Mouse (Mus musculus) right cerebral cortex, postnatal 10 days (tissue): Measurements from ENCODE around the gene Mob3c.

Source experiments
- DNase-seq, 2 experiments: peaks; one replicate each; pipeline ENCODE4 v3.0.0; 2021; ENCODE audit warnings: low spot score in 2 of 2

Gene Mob3c

GRCm38 (mm10) chr4:115835576-115835975 is 7.7 kb downstream of the Mob3c start:
- no peak for DNase-seq

GRCm38 (mm10) chr4:115838196-115838595 is 10.3 kb downstream of the Mob3c start:
- DNase-seq: no peak

DNA sequence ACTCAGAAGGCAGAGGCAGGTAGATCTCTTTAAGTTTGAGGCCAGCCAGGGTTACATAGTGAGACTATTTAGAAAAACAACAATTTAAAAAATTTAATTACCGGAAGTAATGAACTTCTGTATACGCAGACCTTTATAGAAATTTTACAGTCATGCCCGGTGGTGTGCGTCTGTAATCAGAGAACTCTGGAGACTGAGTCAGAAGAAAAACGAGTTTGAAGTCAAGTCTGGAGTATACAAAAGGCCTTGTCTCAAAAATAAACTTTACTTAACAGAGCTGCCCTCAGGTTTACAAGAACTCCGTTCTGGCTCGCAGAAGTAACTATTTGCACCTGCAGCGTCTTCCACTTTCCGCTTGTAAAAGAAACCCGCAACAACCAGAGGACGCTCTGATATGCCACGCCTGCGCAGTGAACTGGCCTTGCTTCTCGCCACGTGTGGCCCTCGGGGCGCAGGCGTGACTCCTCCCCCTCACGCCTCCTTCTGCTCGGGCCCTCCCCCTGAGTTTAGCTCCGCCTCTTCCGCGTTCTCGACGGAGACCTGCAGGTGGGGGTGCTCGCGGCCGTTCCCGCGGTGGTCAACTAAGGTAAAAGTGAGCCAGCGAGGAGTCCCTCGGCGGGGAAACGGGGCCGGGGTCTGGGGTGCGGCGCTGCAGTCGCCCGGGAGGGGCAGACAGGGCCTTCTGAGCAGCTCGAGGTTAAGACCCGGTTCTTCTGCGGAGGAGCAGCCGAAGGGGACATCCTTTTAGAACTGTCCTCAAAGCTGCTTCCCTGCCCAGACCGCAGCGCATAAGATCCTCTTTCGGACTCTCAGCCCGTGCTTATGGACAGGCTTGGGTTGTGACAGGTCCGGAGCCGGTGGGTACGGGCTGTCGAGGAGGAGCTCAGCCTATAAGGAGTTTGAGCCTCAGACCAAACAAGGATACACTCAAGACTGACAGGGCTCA is 11.1 kb downstream of the Mob3c start, which contains the start of gene Mknk1:
Mknk1 (plus strand) TSS at position 503 of the 946 bp plus-strand sequence.
- peak; percentile 95 for DNase-seq

DNA sequence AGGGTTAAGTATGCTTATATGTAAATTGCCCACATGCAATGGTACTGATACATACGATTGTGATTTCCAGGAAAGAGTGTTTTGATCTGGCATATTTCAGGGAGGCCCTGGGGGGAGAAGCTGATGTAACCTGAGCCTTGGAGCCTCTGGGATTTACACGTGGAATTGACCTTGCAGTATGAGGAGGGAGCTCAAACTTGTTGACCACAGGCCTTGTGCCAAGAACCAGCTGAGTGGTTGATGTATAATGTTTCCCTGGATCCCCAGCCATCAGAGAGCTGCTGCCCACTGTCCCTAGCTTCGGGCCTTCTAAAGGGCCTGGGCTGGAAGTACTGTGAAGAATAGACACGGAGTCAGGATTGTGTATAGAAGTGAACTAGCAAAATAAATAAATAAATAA is 12.1 kb downstream of the Mob3c start:
- no peak for DNase-seq

DNA sequence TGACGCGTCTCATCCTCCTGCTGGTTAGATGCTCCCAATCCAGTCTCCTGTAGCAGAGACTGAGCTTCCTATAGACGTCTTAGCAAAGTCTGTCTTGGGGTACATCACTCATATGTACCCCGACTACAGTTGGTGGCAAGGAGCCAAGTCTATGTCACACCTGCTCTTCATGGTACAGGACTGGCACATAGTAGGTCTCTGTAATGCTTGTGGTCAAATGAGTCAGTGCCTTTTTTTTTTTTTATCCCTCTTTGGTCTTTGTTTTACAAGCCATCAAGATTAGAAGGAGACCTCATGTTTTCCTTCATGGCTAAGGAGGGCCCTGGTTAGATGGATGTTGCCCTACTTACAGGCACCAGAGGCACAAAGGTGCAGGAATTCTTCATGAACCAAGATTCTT is 12.9 kb downstream of the Mob3c start:
- DNase-seq: peak in 1 of 2 experiments; percentile 40

DNA sequence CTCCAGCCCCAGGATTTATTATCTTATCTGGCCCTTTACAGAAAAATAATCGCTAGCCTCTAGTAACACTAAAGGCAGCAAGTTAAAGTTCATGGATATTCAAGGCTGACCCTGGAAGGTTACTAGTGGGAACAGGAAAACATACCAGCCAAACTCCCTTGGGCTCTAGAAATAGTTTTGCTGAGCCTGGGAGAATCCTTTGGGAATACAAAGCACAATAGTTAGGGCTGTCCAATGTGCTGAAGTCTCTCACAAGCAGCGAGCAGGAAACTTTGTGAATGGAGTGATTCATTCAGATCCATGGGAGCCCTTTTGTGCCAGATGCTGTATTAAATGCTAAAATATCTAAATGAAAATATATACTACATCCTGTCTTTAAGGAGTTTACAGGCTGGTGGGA is 18.8 kb downstream of the Mob3c start:
- no peak for DNase-seq

GRCm38 (mm10) chr4:115847377-115847776 is 19.5 kb downstream of the Mob3c start:
- DNase-seq: peak; percentile 47 to 73

GRCm38 (mm10) chr4:115848083-115848482 is 20.2 kb downstream of the Mob3c start:
- DNase-seq: no peak

- DNase-seq: no peak
These were observed 21.2 kb downstream of the Mob3c start for GRCm38 (mm10) chr4:115848990-115849677.

DNA sequence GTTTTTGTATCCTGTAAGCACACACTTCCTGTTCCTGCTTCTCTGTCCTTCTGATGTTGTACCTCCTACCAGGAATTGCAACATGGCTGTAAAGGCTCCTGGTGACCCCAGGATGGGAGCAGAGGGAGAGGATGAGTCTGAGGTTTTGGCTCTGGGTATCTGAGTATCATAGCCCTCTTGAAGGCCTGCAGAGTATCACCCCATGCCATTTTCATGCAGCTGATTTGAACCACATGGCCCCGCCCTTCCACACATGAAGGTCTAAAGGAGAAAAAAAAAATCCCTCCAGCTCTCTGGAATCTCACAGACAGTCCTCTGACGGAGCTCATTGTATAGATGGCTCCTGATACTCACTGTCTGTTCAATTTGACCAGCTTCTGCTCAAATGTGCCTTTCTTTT is 22.2 kb downstream of the Mob3c start:
- no peak for DNase-seq

- DNase-seq: no peak
These were observed 22.7 kb downstream of the Mob3c start for GRCm38 (mm10) chr4:115850631-115851030.

DNA sequence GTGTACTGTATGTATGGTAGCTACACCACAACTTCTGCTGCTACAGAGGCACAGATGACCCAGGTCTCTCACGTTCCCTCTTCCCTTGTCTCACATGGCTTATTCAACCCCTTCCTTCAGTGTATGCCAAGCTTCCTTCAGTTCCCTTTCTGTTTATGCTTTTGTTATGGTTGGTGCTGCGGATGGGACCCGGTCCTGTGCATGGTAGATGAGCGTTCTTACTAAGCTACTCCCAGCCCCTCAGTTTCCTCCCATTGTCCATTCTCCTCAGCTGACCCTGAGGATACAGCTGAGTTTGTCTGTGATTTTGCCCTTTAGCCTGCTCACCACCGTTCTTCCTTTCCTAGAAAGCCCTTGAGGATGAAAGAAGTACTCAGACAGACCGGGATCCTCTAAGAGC is 23.7 kb downstream of the Mob3c start:
- DNase-seq: no peak

- no peak for DNase-seq
These were observed 27.2 kb downstream of the Mob3c start for GRCm38 (mm10) chr4:115855100-115855499.

DNA sequence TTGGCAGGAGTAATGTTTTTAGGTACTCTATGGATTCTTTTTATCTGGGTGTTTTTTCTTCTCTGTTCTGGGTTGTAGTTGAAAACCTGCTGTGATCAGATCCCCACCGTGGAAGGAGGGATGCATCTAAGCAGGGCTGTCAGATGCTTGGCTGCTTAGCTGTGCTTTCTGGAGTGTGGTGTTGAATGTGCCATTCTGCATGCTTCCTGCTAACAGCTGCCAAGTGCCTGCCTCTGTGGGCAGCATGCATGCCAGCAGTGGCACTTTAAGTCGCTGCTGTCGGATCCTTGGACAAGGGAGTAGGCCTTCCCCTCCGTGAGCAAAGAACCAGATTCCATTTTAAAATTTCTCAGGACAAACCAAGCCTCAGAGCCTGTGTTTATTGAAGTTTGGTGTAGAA is 27.7 kb downstream of the Mob3c start:
- DNase-seq: peak in 1 of 2 experiments; percentile 62

DNA sequence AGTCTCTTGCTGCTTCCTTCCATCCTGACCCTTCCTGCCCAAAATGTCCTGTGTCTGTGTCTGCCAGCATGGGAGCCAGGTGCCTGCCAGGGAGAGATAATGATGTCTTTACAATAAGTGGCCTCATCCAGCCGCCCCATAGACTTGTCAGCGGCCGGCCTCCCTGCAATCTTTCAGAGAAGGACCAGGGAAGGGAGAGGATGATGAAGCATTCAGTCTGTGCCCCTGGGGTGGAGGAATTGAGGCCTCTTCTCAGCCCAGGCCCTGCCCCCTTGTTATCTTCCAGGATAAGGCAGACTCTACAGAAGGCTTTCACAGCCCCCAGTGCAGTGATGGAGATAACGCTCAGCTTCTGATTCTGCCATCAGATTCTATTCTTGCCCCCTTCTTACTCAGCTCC is 28.4 kb downstream of the Mob3c start:
- DNase-seq: no peak

DNA sequence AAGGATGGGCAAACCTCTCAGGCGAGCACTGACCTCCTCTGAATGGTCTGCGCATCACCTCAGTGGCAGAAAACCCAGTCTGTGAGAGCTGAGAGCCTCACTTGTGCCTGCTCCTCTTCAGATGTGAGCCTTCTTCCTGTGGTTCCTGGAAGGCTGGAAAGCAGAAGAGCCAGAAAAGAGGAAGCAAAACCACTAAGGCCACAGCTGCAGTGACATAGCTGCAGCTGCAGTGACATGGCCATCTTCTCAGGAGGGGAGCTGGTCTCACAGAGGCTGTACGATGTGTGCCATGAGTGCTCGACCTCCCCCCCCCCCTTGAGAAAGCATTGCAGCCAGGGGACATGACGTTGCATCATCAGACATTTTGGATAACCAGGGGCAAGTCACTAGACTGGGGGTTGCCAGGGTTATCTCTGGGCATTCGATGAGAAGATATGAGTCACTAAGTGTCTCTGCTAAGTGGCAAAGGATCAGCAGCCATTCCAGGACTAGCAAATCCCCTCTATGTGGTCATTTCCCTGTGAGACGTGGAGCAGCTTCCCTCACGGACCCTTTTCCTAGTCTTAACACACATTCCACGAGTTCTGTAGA is 29.5 kb downstream of the Mob3c start:
- DNase-seq: no peak

DNA sequence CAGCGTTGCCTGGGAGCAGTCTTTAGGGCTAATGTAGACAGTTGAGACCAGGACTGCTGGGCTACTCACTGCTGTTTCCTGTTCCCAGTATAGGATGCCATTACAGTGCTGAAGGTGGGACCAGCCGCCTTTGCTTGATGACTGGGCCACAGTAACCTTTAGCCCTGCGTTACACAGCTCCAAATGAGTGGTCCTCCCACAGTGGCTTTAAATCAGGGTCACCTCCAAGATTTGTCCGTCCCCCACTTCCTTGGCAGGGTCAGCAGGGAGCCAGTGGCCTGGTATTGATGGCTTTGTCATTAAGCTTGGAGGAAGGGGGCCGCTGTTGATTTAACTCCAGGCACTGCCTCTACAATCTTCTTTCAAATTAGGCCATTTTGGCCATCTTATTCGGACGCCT is 35.5 kb downstream of the Mob3c start:
- no peak for DNase-seq

DNA sequence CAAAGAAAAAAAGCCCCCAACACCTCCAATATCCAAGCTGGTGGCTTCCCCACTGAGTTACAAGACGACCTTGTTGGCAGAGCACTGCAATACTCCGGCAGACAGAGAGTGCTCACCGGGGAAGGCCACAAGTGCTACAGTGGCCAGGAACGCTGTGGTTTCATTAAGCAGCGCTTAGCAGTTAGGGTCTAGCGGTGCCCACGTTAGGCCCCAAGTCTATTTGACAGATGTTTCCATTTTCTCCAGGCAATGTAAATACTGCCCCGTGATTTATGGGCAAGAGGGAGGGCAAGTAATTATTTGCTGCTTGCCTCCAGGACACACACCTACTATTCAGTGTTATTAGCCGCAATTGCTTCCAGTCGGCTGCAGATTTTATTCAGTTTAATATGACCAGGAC is 36.0 kb downstream of the Mob3c start:
- no peak for DNase-seq

- DNase-seq: no peak
These were observed 41.8 kb downstream of the Mob3c start for GRCm38 (mm10) chr4:115869512-115870210.

GRCm38 (mm10) chr4:115873231-115873630 is 45.3 kb downstream of the Mob3c start:
- DNase-seq: no peak

- no peak for DNase-seq
These were observed 50.4 kb downstream of the Mob3c start for GRCm38 (mm10) chr4:115878216-115878678.

GRCm38 (mm10) chr4:115878828-115879227 is 50.9 kb downstream of the Mob3c start:
- no peak for DNase-seq
